Mouse (Mus musculus) liver, embryonic 15.5 days (tissue): ENCODE measurements around the gene Olfr643. TPM values are rescaled to one million over a fixed set of nuclear protein-coding genes. Genes with fewer than 3 reads are reported as not detected.
"Not testable (repeated sequence)": the region's sequence is repeated elsewhere in the genome, so short reads cannot be mapped to it uniquely, and the experiment has no call there.

ENCODE experiments used
- ATAC-seq: fragments of 200-750 bp; cut with Nextera tagmentation; 2 replicates; pipeline ENCODE4 v1.8.0; 2017; ENCODE audit warnings: moderate number of reproducible peaks, mild to moderate bottlenecking, moderate library complexity; ENCODE audit not compliant: insufficient read depth
- H3K27ac ChIP-seq: fragments of 300-500 bp; sonication (generic); replicated peaks from 2 replicates; pipeline ENCODE4 v1.5.1; 2015; ENCODE audit warnings: mild to moderate bottlenecking, inconsistent platforms
- H3K27me3 ChIP-seq: fragments of 300-500 bp; sonication (generic); 2 replicates; pipeline ENCODE4 v1.6.1; 2015; ENCODE audit warnings: mild to moderate bottlenecking, inconsistent platforms
- H3K36me3 ChIP-seq: fragments of 300-500 bp; sonication (generic); replicated peaks from 2 replicates; pipeline ENCODE4 v1.6.1; 2015; ENCODE audit warnings: moderate library complexity, mild to moderate bottlenecking, inconsistent platforms
- H3K4me1 ChIP-seq: fragments of 300-500 bp; sonication (generic); replicated peaks from 2 replicates; pipeline ENCODE4 v1.6.1; 2015; ENCODE audit warnings: inconsistent platforms
- H3K4me2 ChIP-seq: fragments of 300-500 bp; sonication (generic); 2 replicates; pipeline ENCODE4 v1.6.1; 2015; ENCODE audit warnings: moderate library complexity, mild to moderate bottlenecking, inconsistent platforms
- H3K4me3 ChIP-seq: fragments of 300-500 bp; sonication (generic); replicated peaks from 2 replicates; pipeline ENCODE4 v1.5.1; 2015; ENCODE audit warnings: mild to moderate bottlenecking, inconsistent platforms
- H3K9ac ChIP-seq: fragments of 300-500 bp; sonication (generic); 2 replicates; pipeline ENCODE4 v1.6.1; 2015; ENCODE audit warnings: moderate library complexity, mild to moderate bottlenecking, inconsistent platforms
- H3K9me3 ChIP-seq: fragments of 300-500 bp; sonication (generic); replicated peaks from 2 replicates; pipeline ENCODE4 v1.6.1; 2016; ENCODE audit warnings: inconsistent platforms
- WGBS: fragments of 180-500 bp; shearing (Covaris S2); methylation state at CpG from one replicate; pipeline ENCODE4 v1.1.7; 2015; ENCODE audit warnings: mixed read lengths; ENCODE audit not compliant: insufficient replicate concordance; 5-methylcytosine and 5-hydroxymethylcytosine counted together
- polyA plus RNA-seq: library from polyadenylated mRNA; unstranded; fragments of >200 nt; fragmentation: Nextera tagmentation; extraction: Ambion mirVana; gene quantifications from 2 replicates; pipeline ENCODE4 v1.2.1, GENCODE M21; 2015

The Olfr643 gene
- polyA plus RNA-seq, 1 experiment from 2014 or later: not detected

DNA sequence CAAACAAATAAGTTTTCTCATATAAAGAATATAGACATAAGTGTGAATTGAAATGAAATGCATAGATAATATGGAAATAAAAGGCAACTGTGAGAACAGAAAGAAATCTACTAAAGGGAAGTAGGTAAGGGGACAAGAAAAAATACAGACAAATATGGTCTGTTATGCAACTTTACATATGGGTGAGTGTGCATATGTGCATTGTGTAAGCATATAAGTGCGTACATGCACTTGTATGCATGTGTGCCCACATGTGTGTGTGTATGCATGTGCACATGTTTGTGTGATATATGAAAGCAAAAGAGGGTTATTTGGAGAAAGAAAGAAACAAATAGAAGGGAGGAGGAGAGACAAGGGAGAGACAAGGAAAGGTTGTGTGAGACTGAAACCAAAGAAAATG is 118.3 kb downstream of the Olfr643 start:
- no peaks in the 10 kb centered on the region for H3K4me1 ChIP-seq
- H3K27me3 ChIP-seq: no peaks in the 10 kb centered on the region
- no peak overlapping the region for H3K4me2 ChIP-seq
- H3K27ac ChIP-seq: no peak overlapping the region
- H3K9me3 ChIP-seq: no peaks in the 10 kb centered on the region
- H3K36me3 ChIP-seq: no peaks in the 10 kb centered on the region
- no peak for ATAC-seq
- WGBS: 55% methylated on average over 1 of the region's 1 CpGs
- no peak overlapping the region for H3K9ac ChIP-seq
- H3K4me3 ChIP-seq: no peak overlapping the region

DNA sequence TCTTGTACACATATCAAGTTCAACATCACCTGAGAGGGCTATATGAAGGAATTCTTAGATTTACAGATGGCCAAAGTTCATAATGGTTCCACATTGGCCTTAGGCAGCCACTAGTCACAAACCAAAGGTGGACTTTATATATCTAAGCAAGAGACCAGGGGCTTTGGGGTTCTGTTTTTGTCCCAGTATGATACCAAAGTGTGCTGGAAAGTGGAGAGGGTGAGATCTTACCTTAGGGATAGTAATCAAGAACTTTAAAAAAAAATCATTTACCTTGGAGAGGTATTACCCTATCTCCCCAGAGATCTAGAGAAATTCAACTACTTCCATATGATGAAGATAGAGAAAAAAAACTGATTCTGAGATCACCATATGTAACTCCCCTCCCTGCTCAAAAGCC is 120.0 kb downstream of the Olfr643 start, which contains the start of gene Olfr639:
TSS of gene Olfr639 (minus strand) at position 101 of the 400 bp plus-strand sequence.
- Histone ChIP-seq H3K27me3 (no peaks in the 10 kb centered on the region), H3K9ac (no peak within 1 kb of the TSS), H3K4me3 (no peak within 1 kb of the TSS), H3K4me2 (no peak within 1 kb of the TSS), H3K36me3 (no peaks in the 10 kb centered on the region), H3K9me3 (no peaks in the 10 kb centered on the region), H3K4me1 (no peaks in the 10 kb centered on the region), H3K27ac (no peak within 1 kb of the TSS)
- no peak for ATAC-seq

DNA sequence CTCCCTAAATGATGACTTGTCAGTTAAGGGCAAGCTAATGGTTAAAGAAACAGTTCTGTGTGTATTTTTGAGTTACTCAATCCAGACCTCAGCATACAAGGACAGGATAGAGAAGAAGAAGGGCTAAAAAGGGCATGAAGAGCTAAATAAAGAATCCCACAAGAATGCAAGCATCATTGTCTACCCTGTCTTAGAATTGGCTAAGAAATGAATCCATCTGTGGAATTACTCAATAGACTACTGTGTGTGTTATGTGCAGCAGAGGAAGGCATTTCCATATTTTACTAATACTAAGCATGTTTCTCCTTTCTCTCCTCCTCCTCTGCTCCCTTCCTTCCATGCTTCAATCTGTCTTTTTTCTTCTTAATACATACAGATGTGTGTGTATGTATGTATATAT is 138.1 kb downstream of the Olfr643 start:
- Histone ChIP-seq H3K27me3 (no peaks in the 10 kb centered on the region), H3K4me3 (no peak overlapping the region), H3K4me1 (no peaks in the 10 kb centered on the region), H3K27ac (no peak overlapping the region), H3K9me3 (no peaks in the 10 kb centered on the region), H3K4me2 (no peak overlapping the region), H3K9ac (no peak overlapping the region), H3K36me3 (no peaks in the 10 kb centered on the region)
- no peak for ATAC-seq

DNA sequence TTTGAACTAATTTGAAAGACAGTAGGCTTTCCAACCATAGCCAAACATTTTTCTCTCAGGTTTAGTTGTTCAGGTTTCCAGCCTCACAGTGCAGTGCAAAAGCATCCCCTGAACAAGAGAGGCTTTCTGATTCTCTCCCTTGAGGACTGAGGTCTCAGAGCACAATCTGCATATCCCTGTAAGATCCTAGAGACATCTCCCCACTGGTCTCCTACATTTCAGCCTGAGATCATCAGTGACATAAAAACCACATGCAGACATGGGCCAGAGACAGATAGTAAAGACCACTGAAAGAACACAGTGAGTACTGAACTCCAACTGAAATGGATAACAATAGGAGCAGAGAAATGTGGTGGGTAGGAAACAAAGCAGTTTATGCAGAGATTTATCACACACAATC is 138.8 kb downstream of the Olfr643 start, which contains the start of gene Olfr638:
TSS of gene Olfr638 (plus strand) at position 301 of the 400 bp plus-strand sequence.
- no peaks in the 10 kb centered on the region for H3K4me1 ChIP-seq
- H3K27ac ChIP-seq: no peak within 1 kb of the TSS
- no peak for ATAC-seq
- H3K4me2 ChIP-seq: no peak within 1 kb of the TSS
- no peaks in the 10 kb centered on the region for H3K27me3 ChIP-seq
- no peaks in the 10 kb centered on the region for H3K36me3 ChIP-seq
- H3K4me3 ChIP-seq: no peak within 1 kb of the TSS
- no peak within 1 kb of the TSS for H3K9ac ChIP-seq
- H3K9me3 ChIP-seq: no peaks in the 10 kb centered on the region

DNA sequence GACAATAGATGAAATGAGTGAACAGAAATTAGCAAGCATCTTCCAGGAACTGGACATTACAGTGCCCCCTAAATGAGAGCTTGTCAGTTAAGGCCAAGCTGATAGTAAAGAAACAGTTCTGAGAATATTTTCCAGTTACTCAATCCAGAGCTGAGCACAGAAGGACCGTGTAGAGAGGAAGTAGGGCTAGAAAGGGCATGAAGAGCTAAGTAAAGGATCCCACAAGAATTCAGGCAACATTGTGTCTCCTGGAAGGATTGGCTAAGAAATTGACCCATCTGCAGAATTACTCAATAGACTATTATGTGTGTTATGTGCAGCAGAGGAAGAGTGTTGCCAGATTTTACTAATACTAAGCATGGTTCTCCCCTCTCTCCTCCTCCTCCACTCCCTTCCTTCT is 165.4 kb downstream of the Olfr643 start:
- no peak for ATAC-seq
- no peaks in the 10 kb centered on the region for H3K27me3 ChIP-seq
- H3K4me3 ChIP-seq: no peak overlapping the region
- H3K36me3 ChIP-seq: no peaks in the 10 kb centered on the region
- H3K9ac ChIP-seq: no peak overlapping the region
- H3K27ac ChIP-seq: no peak overlapping the region
- no peaks in the 10 kb centered on the region for H3K9me3 ChIP-seq
- H3K4me1 ChIP-seq: no peaks in the 10 kb centered on the region
- WGBS: 19% methylated on average over 1 of the region's 1 CpGs
- no peak overlapping the region for H3K4me2 ChIP-seq

DNA sequence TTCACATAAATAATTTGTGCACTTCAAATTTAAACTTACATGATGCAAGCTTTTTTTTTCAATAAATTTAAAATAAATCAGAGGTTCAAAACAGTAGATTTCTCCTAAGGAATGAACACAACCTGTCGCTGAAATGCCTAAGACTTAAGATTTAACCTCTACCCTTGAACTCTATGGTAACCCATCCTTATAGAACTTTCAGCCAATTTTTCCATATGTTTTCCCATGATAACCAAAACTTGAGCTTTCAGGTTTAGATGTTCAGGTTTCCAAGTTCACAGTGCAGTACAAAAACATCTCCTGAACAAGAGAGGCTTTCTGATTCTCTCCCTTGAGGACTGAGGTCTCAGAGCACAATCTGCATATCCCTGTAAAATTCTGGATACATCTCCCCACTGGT is 166.4 kb downstream of the Olfr643 start, which contains the start of gene Olfr635:
TSS of gene Olfr635 (plus strand) at position 301 of the 400 bp plus-strand sequence.
- Histone ChIP-seq H3K4me3 (no peak within 1 kb of the TSS), H3K36me3 (no peaks in the 10 kb centered on the region), H3K9ac (no peak within 1 kb of the TSS), H3K9me3 (no peaks in the 10 kb centered on the region), H3K4me1 (no peaks in the 10 kb centered on the region), H3K27ac (no peak within 1 kb of the TSS), H3K27me3 (no peaks in the 10 kb centered on the region), H3K4me2 (no peak within 1 kb of the TSS)
- no peak for ATAC-seq
- WGBS: 68% methylated on average over 1 of the region's 1 CpGs

DNA sequence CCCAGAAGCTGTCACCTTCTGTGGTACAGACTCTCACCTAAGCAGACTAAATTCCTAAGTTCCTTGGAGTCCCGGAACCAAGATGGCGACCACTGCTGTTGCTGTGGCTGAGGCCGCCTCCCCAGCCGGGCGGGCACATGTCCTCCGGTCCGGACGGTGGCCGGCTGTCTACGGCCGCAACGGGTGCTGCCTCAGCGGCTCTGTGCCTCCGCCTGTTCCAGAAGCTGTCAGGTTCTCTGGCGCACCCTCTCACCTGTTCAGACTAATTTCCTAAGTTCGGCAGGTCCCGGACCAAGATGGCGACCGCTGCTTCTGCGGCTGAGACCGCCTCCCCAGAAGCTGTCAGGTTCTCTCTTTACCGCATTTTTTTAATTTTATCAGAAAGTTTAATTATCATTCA is 170.3 kb downstream of the Olfr643 start:
- H3K9ac ChIP-seq, H3K4me2 ChIP-seq, H3K27me3 ChIP-seq, ATAC-seq, H3K4me3 ChIP-seq, H3K9me3 ChIP-seq, H3K27ac ChIP-seq, H3K4me1 ChIP-seq, H3K36me3 ChIP-seq: not testable (repeated sequence)
- 83% methylated on average over 22 of the region's 22 CpGs for WGBS

Other genes with a start within 250 kb of the Olfr643 start
- gene Olfr64, start 242.9 kb downstream of the Olfr643 start, polyA plus RNA-seq: not detected in 2 replicates
- not detected in 2 replicates for gene Olfr65, start 233.9 kb downstream of the Olfr643 start, polyA plus RNA-seq
- gene Olfr631, start 208.6 kb downstream of the Olfr643 start, polyA plus RNA-seq: 0.20 and 0.48 TPM in 2 replicates
- gene Olfr632, start 203.1 kb downstream of the Olfr643 start, polyA plus RNA-seq: 0.16 and 0.23 TPM in 2 replicates
- gene Olfr633, start 193.0 kb downstream of the Olfr643 start, polyA plus RNA-seq: 0.02 TPM in 1 of 2 replicates, not detected in the other
- gene Olfr635, start 166.3 kb downstream of the Olfr643 start, polyA plus RNA-seq: not detected in 2 replicates
- not detected in 2 replicates for gene Olfr638, start 138.7 kb downstream of the Olfr643 start, polyA plus RNA-seq
- not detected in 2 replicates for gene Olfr639, start 120.1 kb downstream of the Olfr643 start, polyA plus RNA-seq
- gene Olfr640, start 111.8 kb downstream of the Olfr643 start, polyA plus RNA-seq: not detected in 2 replicates
- gene Olfr641, start 102.0 kb downstream of the Olfr643 start, polyA plus RNA-seq: not detected in 2 replicates
- gene Olfr642, start 84.7 kb downstream of the Olfr643 start, polyA plus RNA-seq: not detected in 2 replicates
- gene 4930516K23Rik, start 76.0 kb downstream of the Olfr643 start, polyA plus RNA-seq: not detected in 2 replicates
- not detected in 2 replicates for gene Olfr644, start 65.5 kb downstream of the Olfr643 start, polyA plus RNA-seq
- gene Olfr645, start 51.9 kb downstream of the Olfr643 start, polyA plus RNA-seq: not detected in 2 replicates
- not detected in 2 replicates for gene Olfr646, start 32.5 kb downstream of the Olfr643 start, polyA plus RNA-seq
- not detected in 2 replicates for gene Ubqln5, start 7.6 kb downstream of the Olfr643 start, polyA plus RNA-seq
- not detected in 2 replicates for gene Ubqln3, start 5.9 kb upstream of the Olfr643 start, polyA plus RNA-seq
- not detected in 2 replicates for gene Ubqlnl, start 13.2 kb upstream of the Olfr643 start, polyA plus RNA-seq
- gene Olfm5, start 27.4 kb upstream of the Olfr643 start, polyA plus RNA-seq: not detected in 2 replicates
- gene Olfr648, start 46.0 kb upstream of the Olfr643 start, polyA plus RNA-seq: 0.06 and 0.08 TPM in 2 replicates
- gene Olfr649, start 58.6 kb upstream of the Olfr643 start, polyA plus RNA-seq: not detected in 2 replicates
- 0.43 and 0.50 TPM in 2 replicates for gene Trim6, start 81.4 kb upstream of the Olfr643 start, polyA plus RNA-seq
- 1.6 and 1.8 TPM in 2 replicates for gene Trim34a, start 107.1 kb upstream of the Olfr643 start, polyA plus RNA-seq
- gene Trim5, start 150.7 kb upstream of the Olfr643 start, polyA plus RNA-seq: 0.32 and 0.37 TPM in 2 replicates
- 3.1 and 3.4 TPM in 2 replicates for gene Trim12a, start 178.1 kb upstream of the Olfr643 start, polyA plus RNA-seq
- 0.07 TPM in 1 of 2 replicates, not detected in the other for gene Trim34b, start 192.1 kb upstream of the Olfr643 start, polyA plus RNA-seq
- 1.1 and 1.2 TPM in 2 replicates for gene Trim12c, start 216.0 kb upstream of the Olfr643 start, polyA plus RNA-seq
- gene Trim30b, start 232.5 kb upstream of the Olfr643 start, polyA plus RNA-seq: 0.28 and 0.36 TPM in 2 replicates